Mouse (Mus musculus) ES-Bruce4 (cell line): ENCODE data around the gene Poc1b.

Experiments used
- CTCF ChIP-seq: IDR thresholded peaks from one replicate; pipeline ENCODE4 v1.8.1; 2011; ENCODE audit warnings: low read depth, low read length
- EP300 ChIP-seq: IDR thresholded peaks from 2 replicates; pipeline ENCODE4 v1.6.1; 2011; ENCODE audit warnings: low read depth, low read length; ENCODE audit not compliant: insufficient read depth
- POLR2A ChIP-seq: IDR thresholded peaks from one replicate; pipeline ENCODE4 v1.8.1; 2011; ENCODE audit warnings: low read length; ENCODE audit not compliant: insufficient read depth

GRCm38 (mm10) chr10:99241829-99242711, 135.2 kb downstream of the Poc1b start:
- no peak for TF ChIP-seq CTCF
- no peak for TF ChIP-seq EP300
- TF ChIP-seq POLR2A = no peak
